Mouse (Mus musculus) gastrocnemius, postnatal 4 days (tissue): ENCODE data around the gene 4833420G17Rik. TPM values are rescaled to one million over a fixed set of nuclear protein-coding genes. Genes with fewer than 3 reads are reported as not detected.
"Not testable (repeated sequence)": the region's sequence is repeated elsewhere in the genome, so short reads cannot be mapped to it uniquely, and the experiment has no call there.

Experiments
- DNase-seq, 2 experiments: peaks; one replicate each; pipeline ENCODE4 v3.0.0; 2021 to 2022; ENCODE audit warnings: low spot score in 2 of 2, mixed read lengths in 2 of 2
- long read RNA-seq, 2 experiments: library from polyadenylated mRNA; stranded (forward); transcript quantifications; one replicate each; pipeline ENCODE4 v2.0.0; 2021
- total RNA-seq, 2 experiments: library from RNA; stranded (reverse); gene quantifications; 2 replicates each; pipeline ENCODE4 v1.2.3; 2021

4833420G17Rik gene
- total RNA-seq: 10 to 100 TPM; 14.3 to 17.7 TPM
- long read RNA-seq, experiment 1, partial matches to known transcripts: 1 of 13 reads
- long read RNA-seq, experiment 1, other reads (novel, unspliced or antisense): 7 of 13 reads
- long read RNA-seq, experiment 2, partial matches to known transcripts: 5 of 20 reads
- long read RNA-seq, experiment 2, other reads (novel, unspliced or antisense): 11 of 20 reads

DNA sequence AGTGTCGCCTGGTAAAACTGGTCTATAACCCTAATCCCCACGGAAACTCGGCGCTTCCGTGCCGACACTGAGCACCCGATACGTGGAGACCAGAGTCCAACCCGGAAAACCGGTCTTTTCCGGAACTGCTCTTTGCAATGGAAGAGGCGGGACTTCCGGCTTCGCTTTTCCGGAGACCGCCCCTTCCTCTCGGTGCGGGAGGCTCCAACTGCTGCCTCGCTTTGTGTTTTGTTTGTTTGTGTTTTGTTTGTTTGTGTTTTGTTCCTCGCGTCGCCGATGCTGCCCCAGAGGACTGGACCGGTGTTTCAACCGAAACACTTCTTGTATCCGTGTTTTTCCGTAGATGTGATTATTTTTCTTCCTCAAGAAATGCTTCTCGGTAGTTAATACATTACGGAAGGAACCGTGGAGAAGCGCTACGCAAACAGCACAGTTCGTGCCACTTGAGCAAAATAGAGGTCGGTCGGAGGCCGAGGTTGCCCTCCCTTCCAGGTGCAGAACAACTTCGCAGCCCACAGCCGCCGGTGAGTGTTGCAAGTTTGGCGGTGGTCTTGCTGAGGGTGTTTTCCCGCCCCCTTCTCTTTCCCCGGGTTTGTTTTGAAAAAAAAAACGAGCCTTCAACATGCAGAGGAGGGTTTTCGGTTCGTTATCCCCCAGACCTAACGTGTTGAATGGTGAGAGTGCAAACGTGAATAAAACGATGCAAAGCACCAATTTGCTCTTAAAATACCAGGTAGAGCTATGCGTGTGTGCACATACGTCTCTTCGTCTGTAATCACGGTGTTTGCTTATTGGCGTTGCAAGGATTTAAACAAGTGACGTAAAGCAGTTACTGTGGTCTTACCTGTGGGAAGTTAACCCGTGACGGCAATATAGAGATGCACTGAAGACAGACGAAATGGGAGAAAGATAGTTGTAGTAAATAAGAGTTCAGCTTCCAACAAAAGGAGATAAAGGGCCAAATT, at the start of gene 4833420G17Rik:
TSS of gene 4833420G17Rik (plus strand) at position 173 of the 965 bp plus-strand sequence.
- peak; percentile 68 to 87 for DNase-seq

DNA sequence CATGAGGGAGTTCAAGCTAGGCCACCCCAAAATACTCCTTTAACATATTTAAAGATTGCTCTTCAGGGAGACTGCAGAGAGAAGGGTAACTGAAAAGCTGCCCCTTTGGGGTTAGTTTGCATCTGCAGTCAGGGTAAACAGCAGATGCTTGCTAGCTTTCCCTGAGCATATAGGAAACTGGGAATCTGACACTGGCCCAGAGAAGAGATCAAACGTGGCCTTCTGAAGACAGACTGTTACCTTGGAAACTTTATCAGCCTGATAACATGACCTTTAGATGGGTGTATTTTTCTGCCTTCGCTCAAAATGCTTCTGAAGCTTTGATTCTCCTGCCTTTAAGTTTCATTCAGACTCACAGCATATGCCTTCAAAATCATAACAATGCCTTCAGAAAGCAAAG, 49.5 kb upstream of the 4833420G17Rik start:
- DNase-seq: no peak

DNA sequence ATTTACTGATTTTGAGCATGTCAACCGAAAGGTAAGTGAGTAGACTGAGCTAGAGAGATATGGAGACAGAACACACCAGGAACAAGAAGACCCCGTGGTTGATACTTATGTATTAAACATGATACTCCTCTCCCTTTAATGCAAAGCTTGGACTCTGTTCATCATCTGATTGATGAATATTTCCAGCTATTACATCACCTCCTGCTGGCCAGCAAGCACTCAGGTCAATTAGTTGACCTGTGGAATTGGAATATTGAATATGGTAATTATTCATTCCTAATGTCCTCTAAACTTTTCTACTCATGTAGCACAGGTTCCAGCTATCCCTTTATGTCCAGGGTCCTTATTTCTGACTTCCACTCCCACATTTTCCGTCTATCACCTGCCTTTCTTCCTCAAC, 44.1 kb upstream of the 4833420G17Rik start:
- DNase-seq: no peak

DNA sequence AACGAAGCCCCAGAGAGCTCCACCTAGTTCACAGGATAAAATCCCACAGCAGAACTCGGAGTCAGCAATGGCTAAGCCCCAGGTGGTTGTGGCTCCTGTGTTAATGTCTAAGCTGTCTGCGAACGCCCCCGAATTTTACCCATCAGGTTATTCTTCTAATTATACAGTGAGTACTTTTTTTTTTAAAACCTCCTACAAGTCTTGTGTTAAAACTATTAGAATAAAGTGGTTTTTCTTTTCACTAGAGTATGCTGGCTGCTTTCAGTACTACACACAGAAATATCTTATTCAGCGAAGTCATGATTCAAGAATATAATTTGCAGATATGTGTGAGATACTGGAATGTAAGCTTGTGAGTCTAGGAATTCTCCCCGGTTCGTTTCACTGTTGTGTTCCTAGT, 32.4 kb upstream of the 4833420G17Rik start:
- no peak for DNase-seq

DNA sequence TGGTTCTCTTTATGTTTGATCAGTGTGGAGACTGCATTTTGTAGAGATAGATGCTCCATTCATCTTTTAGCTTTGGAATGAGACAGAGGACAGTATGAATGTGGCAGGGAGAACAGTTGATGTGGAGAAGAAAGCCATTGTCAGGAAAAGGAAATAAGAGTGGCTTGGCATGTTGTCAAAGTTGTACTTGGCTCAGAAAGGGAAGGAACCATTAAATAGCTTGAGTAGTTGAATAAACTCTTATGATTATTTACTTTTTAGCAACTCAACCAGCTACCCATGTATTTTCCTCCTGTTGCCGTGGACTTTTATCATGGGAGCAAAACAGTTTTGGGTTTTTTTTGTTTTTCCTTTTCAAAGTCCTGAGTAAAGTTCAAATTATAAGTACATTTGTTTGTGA, 30.5 kb upstream of the 4833420G17Rik start:
- no peak for DNase-seq

GRCm38 (mm10) chr13:119434359-119434758, 28.2 kb upstream of the 4833420G17Rik start:
- DNase-seq: no peak

DNA sequence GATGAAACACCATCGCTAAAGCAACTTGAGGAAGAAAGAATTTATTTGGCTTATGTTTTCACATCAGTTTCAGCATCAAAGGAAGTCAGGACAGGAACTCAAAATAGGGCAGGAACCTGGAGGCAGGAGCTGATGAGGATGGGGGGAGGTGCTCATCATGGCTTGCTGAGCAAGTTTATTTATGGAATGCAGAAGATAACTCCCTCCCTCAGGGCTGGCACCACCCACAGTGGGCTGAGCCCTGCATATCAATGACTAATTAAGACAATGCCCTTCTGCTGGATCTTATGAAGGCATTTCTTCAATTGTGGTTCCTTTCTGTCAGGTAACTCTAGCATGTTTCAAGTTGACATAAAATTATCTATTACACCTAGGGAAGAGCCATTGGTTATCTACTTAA, 20.3 kb upstream of the 4833420G17Rik start:
- DNase-seq: no peak

GRCm38 (mm10) chr13:119453563-119453962, 9.0 kb upstream of the 4833420G17Rik start:
- no peak for DNase-seq

DNA sequence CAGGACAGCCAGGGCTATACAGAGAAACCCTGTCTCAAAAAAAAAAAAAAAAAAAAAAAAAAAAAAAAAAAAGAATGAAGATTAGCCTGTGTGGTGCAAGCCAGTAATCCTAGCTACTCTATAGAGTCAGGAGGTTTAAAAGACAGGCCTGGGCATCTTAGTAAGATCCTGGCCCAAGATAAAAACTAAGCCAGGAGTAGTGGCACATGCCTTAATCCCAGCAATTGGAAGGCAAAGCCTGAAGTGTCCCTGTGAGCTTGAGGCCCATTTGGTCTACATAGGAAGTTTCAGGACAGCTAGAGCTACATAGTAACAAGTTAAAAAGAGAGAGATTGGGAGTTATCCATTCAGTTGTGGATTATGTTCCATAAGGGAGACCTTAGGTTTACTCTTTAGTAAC, 7.5 kb upstream of the 4833420G17Rik start:
- no peak for DNase-seq

- DNase-seq: no peak
Observed at GRCm38 (mm10) chr13:119456342-119456741, 6.2 kb upstream of the 4833420G17Rik start.

- DNase-seq: no peak
Observed at GRCm38 (mm10) chr13:119461900-119462595, 520 bp upstream of the 4833420G17Rik start.

DNA sequence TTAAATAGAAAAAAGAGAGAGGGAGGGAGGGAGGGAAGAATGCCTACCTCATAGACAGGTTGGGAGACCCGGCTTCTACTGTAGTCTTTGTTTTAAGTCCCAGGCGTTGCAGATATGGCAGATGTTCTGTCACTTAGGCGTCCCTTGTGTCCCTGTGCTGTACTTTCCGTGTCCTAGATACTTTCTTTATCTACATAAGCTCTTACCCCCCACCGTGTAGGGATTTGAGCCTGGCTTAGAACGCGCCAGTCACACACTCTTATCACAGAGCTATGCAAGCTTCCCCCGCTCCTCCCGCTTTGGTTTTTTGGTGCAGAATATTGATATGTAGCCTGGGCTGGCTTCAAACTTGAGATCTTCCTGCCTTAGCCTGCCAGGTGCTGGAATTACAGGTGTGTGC, 14.1 kb downstream of the 4833420G17Rik start:
- no peak for DNase-seq

DNA sequence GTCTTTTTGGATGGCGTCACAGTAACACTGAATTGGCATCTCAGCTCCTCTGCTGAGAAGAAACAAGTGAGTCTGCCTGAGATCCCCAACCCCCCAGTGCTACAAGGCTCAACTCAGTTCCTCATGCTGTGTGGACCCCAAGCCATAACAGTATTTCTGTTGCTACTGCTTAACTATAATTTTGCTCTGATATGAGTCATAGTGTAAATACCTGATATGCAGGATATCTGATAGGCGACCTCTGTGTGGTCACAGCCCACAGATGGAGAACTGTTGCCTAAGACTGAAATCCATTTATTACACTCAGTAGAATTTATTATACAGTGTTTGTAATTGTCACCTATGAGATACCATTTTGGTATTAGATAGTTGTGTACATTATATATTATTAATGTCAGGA, 15.2 kb downstream of the 4833420G17Rik start:
- no peak for DNase-seq

DNA sequence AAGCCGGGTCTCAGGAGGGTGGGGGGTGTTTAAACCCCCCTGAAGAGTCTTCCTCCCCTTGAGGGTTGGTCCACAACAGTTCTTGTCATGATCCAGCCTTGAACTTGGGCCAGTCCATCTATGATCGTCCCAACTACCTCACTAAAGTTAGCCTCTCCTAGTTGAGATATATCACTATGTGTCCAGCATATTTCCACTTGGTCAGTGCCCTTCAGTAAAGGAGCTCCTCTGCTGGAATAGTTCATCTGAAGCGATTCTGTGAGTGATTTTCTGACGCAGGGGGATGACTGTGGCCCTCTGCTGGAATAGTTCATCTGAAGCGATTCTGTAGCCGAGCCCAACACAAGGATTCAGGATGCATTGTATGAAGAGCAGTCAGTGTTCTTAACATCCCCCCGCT, 24.8 kb downstream of the 4833420G17Rik start:
- DNase-seq: no peak

DNA sequence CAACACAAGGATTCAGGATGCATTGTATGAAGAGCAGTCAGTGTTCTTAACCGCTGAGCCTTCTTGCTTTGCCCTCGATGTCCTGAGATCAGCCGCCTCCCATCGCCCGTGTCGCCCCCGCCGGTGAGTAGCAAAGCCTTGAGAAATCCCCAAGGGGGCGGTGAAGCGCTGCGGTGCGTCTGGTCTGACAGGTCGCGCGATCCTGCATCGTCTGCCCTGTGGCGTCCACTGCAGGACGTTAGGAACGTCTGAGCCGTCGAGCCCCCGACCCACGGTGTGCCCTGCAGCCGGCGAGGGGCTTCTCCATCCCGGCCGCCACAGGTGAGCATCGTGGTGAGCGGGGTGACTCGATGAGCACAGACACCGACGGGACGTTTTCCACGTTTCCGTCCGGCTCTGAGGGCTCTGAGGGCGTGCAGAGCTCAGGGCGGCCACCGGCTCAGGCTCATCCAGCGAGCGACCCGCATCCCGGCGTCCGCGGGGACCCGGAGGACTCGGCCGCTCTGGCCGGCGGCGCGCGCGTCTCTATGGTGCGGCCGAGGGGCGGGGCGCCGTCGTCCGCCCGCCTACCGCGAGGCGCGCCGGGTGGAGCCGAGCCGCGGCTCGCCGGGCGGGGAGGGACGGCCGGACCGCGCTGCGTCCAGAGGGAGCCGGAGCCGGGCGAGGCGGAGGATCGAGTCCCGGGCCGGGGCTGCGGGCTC, 25.5 kb downstream of the 4833420G17Rik start, which contains the start of the genes Tmem267 and 3110070M22Rik:
TSS of gene Tmem267 (plus strand) at position 160 of the 701 bp plus-strand sequence.
TSS of gene 3110070M22Rik (minus strand) at position 504 of the 701 bp plus-strand sequence.
- peak; percentile 82 to 88 for DNase-seq

DNA sequence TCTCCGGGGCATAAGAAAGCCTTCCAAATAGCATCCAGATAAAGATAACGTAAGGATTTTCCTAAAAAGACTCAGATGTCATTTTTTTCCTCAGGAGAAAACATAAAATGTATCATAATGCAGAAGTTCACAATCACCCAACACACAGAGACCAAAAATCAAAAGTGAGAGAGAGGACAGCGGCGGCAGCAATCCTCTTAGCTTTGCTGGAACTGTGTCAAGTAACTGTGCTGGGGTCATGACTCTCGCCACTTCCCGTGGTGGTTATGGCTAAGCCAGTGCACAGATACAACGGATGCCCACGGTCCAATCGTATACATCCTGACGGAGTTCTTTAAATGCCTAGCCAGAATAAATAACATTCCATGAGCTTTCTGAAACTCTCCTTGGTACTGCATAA, 29.5 kb downstream of the 4833420G17Rik start:
- DNase-seq: not testable (repeated sequence)

- not testable (repeated sequence) for DNase-seq
Observed at GRCm38 (mm10) chr13:119494938-119495337, 32.4 kb downstream of the 4833420G17Rik start.
